Mouse (Mus musculus): Measurements from ENCODE around the gene Nmb. TPM values are rescaled to one million over a fixed set of nuclear protein-coding genes. Genes with fewer than 3 reads are reported as not detected.
"Not testable (repeated sequence)": the region's sequence is repeated elsewhere in the genome, so short reads cannot be mapped to it uniquely, and the experiment has no call there.

The Nmb gene
- 7.7 and 9.0 TPM in 2 replicates for polyA plus RNA-seq (2014; fragmentation: Nextera tagmentation; extraction: Ambion mirVana)

GRCm38 (mm10) chr7:80904921-80905515 lies at the start of gene Nmb:
Nmb (minus strand) TSS chr7:80905076.
- Histone ChIP-seq H3K36me3 (ENCODE audit: control insufficient read depth, insufficient read depth, low read length) (peaks cover 18% of the 10 kb centered on the region), H3K9ac (ENCODE audit: low read depth, low read length) (peak within 1 kb of the TSS; percentile 62), H3K27ac (replicated peaks; ENCODE audit: low read depth, low read length) (no peak within 1 kb of the TSS), H3K4me3 (ENCODE audit: low read depth, low read length) (peak within 1 kb of the TSS; percentile 46), H3K27me3 (replicated peaks; ENCODE audit: control insufficient read depth, insufficient read depth, low read length) (no peaks in the 10 kb centered on the region), H3K4me2 (ENCODE audit: low read depth, low read length) (peak within 1 kb of the TSS; percentile 83), H3K4me1 (ENCODE audit: control insufficient read depth, insufficient read depth, low read length) (0 out of 2 replicates have a peak, but pooled peaks cover 7% of the 10 kb centered on the region), H3K9me3 (ENCODE audit: control insufficient read depth, low read length) (no peaks in the 10 kb centered on the region)
- WGBS = 3% methylated on average over 15 of the region's 19 CpGs
- peak; percentile 88 for DNase-seq (ENCODE audit: low spot score)
- peak; percentile 71 for ATAC-seq (ENCODE audit: low read depth)

- 72% methylated on average over 2 of the region's 2 CpGs for WGBS
- no peak for DNase-seq (ENCODE audit: low spot score)
- Histone ChIP-seq H3K27me3 (replicated peaks; ENCODE audit: control insufficient read depth, insufficient read depth, low read length) (no peaks in the 10 kb centered on the region), H3K4me2 (ENCODE audit: low read depth, low read length) (no peak overlapping the region), H3K9me3 (ENCODE audit: control insufficient read depth, low read length) (no peaks in the 10 kb centered on the region), H3K36me3 (ENCODE audit: control insufficient read depth, insufficient read depth, low read length) (no peaks in the 10 kb centered on the region), H3K4me1 (ENCODE audit: control insufficient read depth, insufficient read depth, low read length) (no peaks in the 10 kb centered on the region), H3K27ac (replicated peaks; ENCODE audit: low read depth, low read length) (no peak overlapping the region), H3K4me3 (ENCODE audit: low read depth, low read length) (no peak overlapping the region), H3K9ac (ENCODE audit: low read depth, low read length) (no peak overlapping the region)
- no peak for ATAC-seq (ENCODE audit: low read depth)
Measured at GRCm38 (mm10) chr7:80954251-80954650, 49.4 kb upstream of the Nmb start.

- no peak for DNase-seq (ENCODE audit: low spot score)
- H3K4me1 ChIP-seq (ENCODE audit: control insufficient read depth, insufficient read depth, low read length) = no peaks in the 10 kb centered on the region
- ATAC-seq (ENCODE audit: low read depth) = no peak
- no peaks in the 10 kb centered on the region for H3K27me3 ChIP-seq (replicated peaks; ENCODE audit: control insufficient read depth, insufficient read depth, low read length)
- H3K9ac ChIP-seq (ENCODE audit: low read depth, low read length) = no peak overlapping the region
- no peak overlapping the region for H3K4me3 ChIP-seq (ENCODE audit: low read depth, low read length)
- 70% methylated on average over 3 of the region's 3 CpGs for WGBS
- no peak overlapping the region for H3K27ac ChIP-seq (replicated peaks; ENCODE audit: low read depth, low read length)
- H3K9me3 ChIP-seq (ENCODE audit: control insufficient read depth, low read length) = no peaks in the 10 kb centered on the region
- no peaks in the 10 kb centered on the region for H3K36me3 ChIP-seq (ENCODE audit: control insufficient read depth, insufficient read depth, low read length)
- H3K4me2 ChIP-seq (ENCODE audit: low read depth, low read length) = no peak overlapping the region
Measured at GRCm38 (mm10) chr7:80952140-80952539, 47.3 kb upstream of the Nmb start.

- peaks cover 3% of the 10 kb centered on the region; the same call in 1 of the 2 replicates for H3K4me1 ChIP-seq (ENCODE audit: control insufficient read depth, insufficient read depth, low read length)
- H3K4me2 ChIP-seq (ENCODE audit: low read depth, low read length) = no peak overlapping the region
- ATAC-seq (ENCODE audit: low read depth) = no peak
- H3K27me3 ChIP-seq (replicated peaks; ENCODE audit: control insufficient read depth, insufficient read depth, low read length) = no peaks in the 10 kb centered on the region
- WGBS = 90% methylated on average over 4 of the region's 4 CpGs
- no peaks in the 10 kb centered on the region for H3K36me3 ChIP-seq (ENCODE audit: control insufficient read depth, insufficient read depth, low read length)
- no peak overlapping the region for H3K9ac ChIP-seq (ENCODE audit: low read depth, low read length)
- no peak overlapping the region for H3K4me3 ChIP-seq (ENCODE audit: low read depth, low read length)
- DNase-seq (ENCODE audit: low spot score) = no peak
- no peak overlapping the region for H3K27ac ChIP-seq (replicated peaks; ENCODE audit: low read depth, low read length)
- no peaks in the 10 kb centered on the region for H3K9me3 ChIP-seq (ENCODE audit: control insufficient read depth, low read length)
Measured at GRCm38 (mm10) chr7:80951461-80951860, 46.6 kb upstream of the Nmb start.

GRCm38 (mm10) chr7:80947445-80948350 lies 42.8 kb upstream of the Nmb start, which contains the start of gene Sec11a:
Sec11a (minus strand) TSS chr7:80947780.
- H3K4me3 ChIP-seq (ENCODE audit: low read depth, low read length) = peak within 1 kb of the TSS; percentile 79
- WGBS = 3% methylated on average over 29 of the region's 44 CpGs

GRCm38 (mm10) chr7:80939808-80940207 lies 34.9 kb upstream of the Nmb start:
- DNase-seq (ENCODE audit: low spot score) (no peak), ATAC-seq (ENCODE audit: low read depth) (no peak)
- no peak overlapping the region for H3K4me3 ChIP-seq (ENCODE audit: low read depth, low read length)
- H3K4me1 ChIP-seq (ENCODE audit: control insufficient read depth, insufficient read depth, low read length) = no peaks in the 10 kb centered on the region
- whole genome bisulfite sequencing = 89% methylated on average over 4 of the region's 4 CpGs
- H3K36me3 ChIP-seq (ENCODE audit: control insufficient read depth, insufficient read depth, low read length) = peaks cover 5% of the 10 kb centered on the region; the same call in 1 of the 2 replicates
- no peak overlapping the region for H3K9ac ChIP-seq (ENCODE audit: low read depth, low read length)
- H3K27me3 ChIP-seq (replicated peaks; ENCODE audit: control insufficient read depth, insufficient read depth, low read length) = no peaks in the 10 kb centered on the region
- no peak overlapping the region for H3K27ac ChIP-seq (replicated peaks; ENCODE audit: low read depth, low read length)
- no peak overlapping the region for H3K4me2 ChIP-seq (ENCODE audit: low read depth, low read length)
- no peaks in the 10 kb centered on the region for H3K9me3 ChIP-seq (ENCODE audit: control insufficient read depth, low read length)

More at GRCm38 (mm10) chr7:80947445-80948350, 42.8 kb upstream of the Nmb start, which contains the start of gene Sec11a:
- Histone ChIP-seq H3K36me3 (ENCODE audit: control insufficient read depth, insufficient read depth, low read length) (peaks cover 12% of the 10 kb centered on the region; the same call in 1 of the 2 replicates), H3K27ac (replicated peaks; ENCODE audit: low read depth, low read length) (peak within 1 kb of the TSS; percentile 87), H3K9me3 (ENCODE audit: control insufficient read depth, low read length) (no peaks in the 10 kb centered on the region), H3K9ac (ENCODE audit: low read depth, low read length) (peak within 1 kb of the TSS; percentile 87), H3K27me3 (replicated peaks; ENCODE audit: control insufficient read depth, insufficient read depth, low read length) (no peaks in the 10 kb centered on the region), H3K4me2 (ENCODE audit: low read depth, low read length) (peak within 1 kb of the TSS; percentile 90), H3K4me1 (ENCODE audit: control insufficient read depth, insufficient read depth, low read length) (peaks cover 8% of the 10 kb centered on the region; the same call in 1 of the 2 replicates)
- peak; percentile 100 for ATAC-seq (ENCODE audit: low read depth)
- peak; percentile 97 for DNase-seq (ENCODE audit: low spot score)

- H3K27ac ChIP-seq (replicated peaks; ENCODE audit: low read depth, low read length); DNase-seq (ENCODE audit: low spot score); H3K4me1 ChIP-seq (ENCODE audit: control insufficient read depth, insufficient read depth, low read length); H3K9me3 ChIP-seq (ENCODE audit: control insufficient read depth, low read length); H3K9ac ChIP-seq (ENCODE audit: low read depth, low read length); ATAC-seq (ENCODE audit: low read depth); H3K27me3 ChIP-seq (replicated peaks; ENCODE audit: control insufficient read depth, insufficient read depth, low read length); H3K4me3 ChIP-seq (ENCODE audit: low read depth, low read length); H3K4me2 ChIP-seq (ENCODE audit: low read depth, low read length): not testable (repeated sequence)
- peaks cover 16% of the 10 kb centered on the region for H3K36me3 ChIP-seq (ENCODE audit: control insufficient read depth, insufficient read depth, low read length)
Measured at GRCm38 (mm10) chr7:80937304-80937666, 32.4 kb upstream of the Nmb start.

GRCm38 (mm10) chr7:80936617-80937303 lies 31.9 kb upstream of the Nmb start:
- DNase-seq (ENCODE audit: low spot score); H3K4me2 ChIP-seq (ENCODE audit: low read depth, low read length); ATAC-seq (ENCODE audit: low read depth); H3K9me3 ChIP-seq (ENCODE audit: control insufficient read depth, low read length); H3K27me3 ChIP-seq (replicated peaks; ENCODE audit: control insufficient read depth, insufficient read depth, low read length); H3K9ac ChIP-seq (ENCODE audit: low read depth, low read length); H3K4me3 ChIP-seq (ENCODE audit: low read depth, low read length); H3K27ac ChIP-seq (replicated peaks; ENCODE audit: low read depth, low read length); H3K4me1 ChIP-seq (ENCODE audit: control insufficient read depth, insufficient read depth, low read length): not testable (repeated sequence)
- H3K36me3 ChIP-seq (ENCODE audit: control insufficient read depth, insufficient read depth, low read length) = peaks cover 21% of the 10 kb centered on the region
- WGBS = 71% methylated on average over 7 of the region's 7 CpGs

Measured in embryonic facial prominence, embryonic 14.5 days (tissue).